Mouse (Mus musculus) liver, adult 2 months (tissue): ENCODE results near the gene Gbe1. TPM values are rescaled to one million over a fixed set of nuclear protein-coding genes. Genes with fewer than 3 reads are reported as not detected.
A peak's percentile ranks its signal among the peaks of the same experiment; 100 is the strongest.

Experiments
- DNase-seq: peaks from one replicate; pipeline ENCODE4 v3.0.0-alpha.2; 2011; ENCODE audit warnings: low read depth, low spot score; ENCODE audit errors: extremely low read depth
- H3K27ac ChIP-seq: fragments of 200-500 bp; replicated peaks from 2 replicates; pipeline ENCODE4 v1.5.1; 2012; ENCODE audit warnings: low read depth, mild to moderate bottlenecking, control low read depth, inconsistent platforms, low read length; ENCODE audit not compliant: insufficient read depth
- H3K27me3 ChIP-seq: fragments of 200-500 bp; 2 replicates; pipeline ENCODE4 v1.6.1; 2012; ENCODE audit warnings: mild to moderate bottlenecking, moderate library complexity, low read length, inconsistent platforms; ENCODE audit not compliant: control insufficient read depth, insufficient read depth
- H3K36me3 ChIP-seq: fragments of 200-500 bp; 2 replicates; pipeline ENCODE4 v1.6.1; 2012; ENCODE audit warnings: low read length, inconsistent platforms; ENCODE audit not compliant: control insufficient read depth, insufficient read depth
- H3K4me1 ChIP-seq: fragments of 200-500 bp; 2 replicates; pipeline ENCODE4 v1.6.1; 2011; ENCODE audit warnings: low read length; ENCODE audit not compliant: control insufficient read depth, insufficient read depth
- H3K4me3 ChIP-seq: fragments of 200-500 bp; 2 replicates; pipeline ENCODE4 v1.5.1; 2011; ENCODE audit warnings: low read depth, mild to moderate bottlenecking, control low read depth, low read length, moderate library complexity; ENCODE audit not compliant: insufficient read depth
- H3K79me2 ChIP-seq: fragments of 200-500 bp; 2 replicates; pipeline ENCODE4 v1.6.1; 2012; ENCODE audit warnings: inconsistent platforms, mild to moderate bottlenecking, low read length, moderate library complexity; ENCODE audit not compliant: control insufficient read depth, insufficient read depth
- H3K9ac ChIP-seq: fragments of 200-500 bp; 2 replicates; pipeline ENCODE4 v1.6.1; 2012; ENCODE audit warnings: low read depth, mild to moderate bottlenecking, control low read depth, inconsistent platforms, low read length
- CTCF ChIP-seq: fragments of 200-500 bp; IDR thresholded peaks from 2 replicates; pipeline ENCODE4 v1.5.1; 2011; ENCODE audit warnings: low read depth, low read length, control low read depth
- POLR2A ChIP-seq: fragments of 200-500 bp; IDR thresholded peaks from 2 replicates; pipeline ENCODE4 v1.6.1; 2011; ENCODE audit warnings: low read length, control low read depth; ENCODE audit not compliant: insufficient read depth; ENCODE audit errors: extremely low read depth
- WGBS: fragments of 180-500 bp; shearing (Covaris S2); methylation state at CpG from one replicate; pipeline ENCODE4 v1.1.7; 2018; 5-methylcytosine and 5-hydroxymethylcytosine counted together
- polyA plus RNA-seq: library from polyadenylated mRNA; depleted of rRNA; stranded (reverse); fragments of >200 nt; gene quantifications from 2 replicates; pipeline ENCODE4 v1.2.3, GENCODE M21; 2012
- total RNA-seq: library from RNA; depleted of rRNA; stranded (reverse); fragments of >200 nt; gene quantifications from 2 replicates; pipeline ENCODE4 v1.2.3, GENCODE M21; 2014

Gene Gbe1
- total and polyA plus RNA-seq, 2 experiments: 68.9 to 174 TPM

GRCm38 (mm10) chr16:70550835-70551234 is 237.1 kb downstream of the Gbe1 start:
- peaks cover 3% of the 10 kb centered on the region; the same call in 1 of the 2 replicates for H3K36me3 ChIP-seq
- no peak for DNase-seq
- WGBS: 84% methylated on average over 3 of the region's 3 CpGs
- H3K27me3 ChIP-seq: no peaks in the 10 kb centered on the region
- H3K79me2 ChIP-seq: no peaks in the 10 kb centered on the region
- no peaks in the 10 kb centered on the region for H3K4me1 ChIP-seq
- no peak for TF ChIP-seq POLR2A
- TF ChIP-seq CTCF: no peak
- H3K9ac ChIP-seq: no peak overlapping the region
- no peak overlapping the region for H3K27ac ChIP-seq
- H3K4me3 ChIP-seq: no peak overlapping the region

DNA sequence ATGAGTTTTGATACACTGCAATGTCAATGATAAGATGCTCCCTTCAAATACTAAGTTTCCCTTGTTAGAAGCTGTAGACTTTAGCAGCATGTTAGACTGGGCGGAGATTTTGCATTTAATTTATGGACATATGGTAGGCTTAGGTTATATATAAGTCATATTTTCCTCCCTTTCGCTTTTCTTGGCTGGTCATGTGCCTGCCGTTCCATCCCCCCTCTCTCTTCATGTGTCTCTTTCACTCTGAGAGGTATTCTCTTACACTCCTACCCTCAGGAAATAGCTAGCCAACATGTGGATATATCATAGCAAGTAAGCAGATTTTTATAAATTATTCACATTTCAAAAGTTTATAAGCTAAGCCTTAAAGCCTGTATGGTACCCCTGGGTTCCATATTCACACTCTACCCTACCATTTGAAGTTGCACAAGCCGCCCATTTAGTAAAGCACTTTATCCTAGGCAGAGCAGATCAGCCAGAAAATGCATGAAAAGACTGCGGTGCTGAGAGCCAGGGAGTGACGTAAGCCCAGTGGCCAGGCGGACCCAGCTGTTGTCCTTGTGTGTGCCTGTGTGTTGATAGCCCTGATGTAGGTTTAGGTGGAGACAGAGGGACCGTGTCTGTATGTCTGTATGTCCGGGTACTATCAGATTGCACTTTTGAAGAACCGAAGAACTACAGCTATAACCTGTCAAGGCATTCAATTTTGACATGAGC is 248.0 kb downstream of the Gbe1 start:
- 91% methylated on average over 10 of the region's 10 CpGs for WGBS
- TF ChIP-seq CTCF: no peak
- TF ChIP-seq POLR2A: no peak

GRCm38 (mm10) chr16:70562574-70562973 is 248.8 kb downstream of the Gbe1 start:
- DNase-seq: peak; percentile 12
- Histone ChIP-seq H3K27me3 (no peaks in the 10 kb centered on the region), H3K79me2 (no peaks in the 10 kb centered on the region), H3K27ac (no peak overlapping the region), H3K9ac (no peak overlapping the region), H3K4me3 (no peak overlapping the region), H3K4me1 (no peaks in the 10 kb centered on the region; the same call in 1 of the 2 replicates), H3K36me3 (peaks cover 12% of the 10 kb centered on the region)
- TF ChIP-seq CTCF (no peak), POLR2A (no peak)
- WGBS: 85% methylated on average over 8 of the region's 8 CpGs

More for the DNA sequence above, 248.0 kb downstream of the Gbe1 start:
- H3K27ac ChIP-seq: no peak overlapping the region
- H3K79me2 ChIP-seq: no peaks in the 10 kb centered on the region
- no peak for DNase-seq
- no peak overlapping the region for H3K9ac ChIP-seq
- peaks cover 12% of the 10 kb centered on the region for H3K36me3 ChIP-seq
- H3K4me1 ChIP-seq: no peaks in the 10 kb centered on the region; the same call in 1 of the 2 replicates
- no peak overlapping the region for H3K4me3 ChIP-seq
- no peaks in the 10 kb centered on the region for H3K27me3 ChIP-seq

DNA sequence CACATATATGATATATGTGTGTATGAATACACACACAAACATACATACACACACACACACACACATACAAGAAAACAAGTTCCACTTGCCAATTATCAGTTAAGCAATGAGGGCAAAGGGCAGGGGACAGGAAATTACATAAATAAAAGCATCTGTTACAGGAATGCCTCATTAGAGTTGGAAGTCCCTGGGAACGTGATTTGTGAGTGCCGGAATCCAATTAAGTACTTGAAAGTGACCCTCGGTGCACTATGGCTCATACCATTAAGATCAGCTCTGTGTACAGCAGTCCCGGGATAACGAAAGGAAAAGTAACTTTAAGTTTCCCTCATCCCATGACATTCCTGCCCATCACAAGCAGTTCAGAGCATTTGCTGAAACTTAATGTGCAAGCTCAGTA is 249.7 kb downstream of the Gbe1 start:
- H3K79me2 ChIP-seq: no peaks in the 10 kb centered on the region
- H3K36me3 ChIP-seq: peaks cover 12% of the 10 kb centered on the region
- H3K9ac ChIP-seq: no peak overlapping the region
- no peaks in the 10 kb centered on the region for H3K27me3 ChIP-seq
- TF ChIP-seq CTCF: no peak
- TF ChIP-seq POLR2A: no peak
- H3K4me3 ChIP-seq: no peak overlapping the region
- WGBS: 56% methylated on average over 5 of the region's 5 CpGs
- DNase-seq: peak; percentile 83
- H3K4me1 ChIP-seq: no peaks in the 10 kb centered on the region; the same call in 1 of the 2 replicates
- 0 out of 2 replicates have a peak overlapping the region, but pooled peaks have one; percentile 12 for H3K27ac ChIP-seq

DNA sequence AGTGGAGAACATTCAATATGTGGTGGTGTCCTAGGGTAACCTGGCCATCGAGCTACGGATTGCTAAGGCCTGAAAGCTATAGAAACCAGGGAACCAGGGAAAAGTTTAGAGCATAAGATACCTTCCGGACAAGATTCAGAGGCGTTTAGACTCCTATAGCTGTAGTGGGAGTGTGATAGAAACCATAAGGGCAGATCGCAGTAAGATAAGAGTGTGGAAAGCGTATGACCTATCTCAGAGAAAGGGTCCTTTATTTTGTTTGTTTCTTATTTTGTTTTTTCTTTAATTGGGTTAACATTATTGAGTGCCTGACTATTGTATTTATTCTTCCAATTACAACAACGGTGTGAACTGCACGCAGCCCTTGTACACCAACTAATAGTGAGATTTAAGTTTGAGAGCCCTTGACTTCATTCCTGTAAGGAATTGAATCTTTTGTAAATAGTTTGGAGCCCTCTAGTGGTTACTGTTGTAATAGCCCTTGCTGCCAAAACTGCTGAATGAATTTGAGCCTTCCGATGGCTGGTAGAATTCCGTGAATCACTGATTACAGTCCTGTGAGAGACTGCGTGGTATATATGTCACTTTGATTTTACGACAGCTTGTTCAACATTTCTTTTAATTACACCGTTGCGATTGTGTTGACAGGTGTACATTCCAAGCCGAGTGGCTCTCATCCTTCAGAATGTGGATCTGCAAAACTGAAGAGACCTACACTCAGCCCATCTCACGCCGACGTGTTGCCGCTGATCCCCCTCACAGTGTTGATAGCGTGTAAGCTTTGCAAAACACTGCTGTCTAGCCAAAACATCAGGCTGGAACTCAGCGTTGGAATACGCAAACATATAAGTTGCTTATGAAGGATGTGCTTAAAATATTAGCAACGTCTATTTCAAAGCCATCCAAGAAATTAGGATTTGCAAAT is 254.9 kb downstream of the Gbe1 start:
- Histone ChIP-seq H3K4me3 (no peak overlapping the region), H3K9ac (no peak overlapping the region), H3K36me3 (peaks cover 4% of the 10 kb centered on the region; the same call in 1 of the 2 replicates), H3K4me1 (no peaks in the 10 kb centered on the region), H3K79me2 (no peaks in the 10 kb centered on the region), H3K27ac (no peak overlapping the region), H3K27me3 (no peaks in the 10 kb centered on the region)
- TF ChIP-seq CTCF (0 out of 2 replicates have a peak, but pooled peaks have one; percentile 4), POLR2A (no peak)
- 63% methylated on average over 23 of the region's 23 CpGs for WGBS
- peak; percentile 44 for DNase-seq
